Mouse (Mus musculus) forebrain, embryonic 14.5 days (tissue): ENCODE measurements around the gene Sh3bp5l. TPM values are rescaled to one million over a fixed set of nuclear protein-coding genes. Genes with fewer than 3 reads are reported as not detected.

Experiments used
- ATAC-seq: fragments of 200-750 bp; cut with Nextera tagmentation; 2 replicates; pipeline ENCODE4 v1.8.0; 2017; ENCODE audit warnings: mild to moderate bottlenecking, moderate library complexity
- DNase-seq: peaks from one replicate; pipeline ENCODE4 v3.0.0-alpha.2; 2015; ENCODE audit warnings: low spot score
- H3K27ac ChIP-seq: fragments of 300-500 bp; sonication (generic); 2 replicates; pipeline ENCODE4 v1.5.1; 2014; ENCODE audit warnings: low read depth, mild to moderate bottlenecking, control low read depth, low read length, moderate library complexity
- H3K27me3 ChIP-seq: fragments of 300-500 bp; sonication (generic); replicated peaks from 2 replicates; pipeline ENCODE4 v1.6.1; 2014; ENCODE audit warnings: low read length, control low read depth, mixed read lengths; ENCODE audit not compliant: control insufficient read depth, insufficient read depth
- H3K36me3 ChIP-seq: fragments of 300-500 bp; sonication (generic); 2 replicates; pipeline ENCODE4 v1.6.1; 2014; ENCODE audit warnings: low read length, control low read depth; ENCODE audit not compliant: control insufficient read depth, insufficient read depth
- H3K4me1 ChIP-seq: fragments of 300-500 bp; sonication (generic); 2 replicates; pipeline ENCODE4 v1.6.1; 2014; ENCODE audit warnings: antibody characterized with exemption, low read length, control low read depth; ENCODE audit not compliant: control insufficient read depth, insufficient read depth
- H3K4me2 ChIP-seq: fragments of 300-500 bp; sonication (generic); 2 replicates; pipeline ENCODE4 v1.6.1; 2014; ENCODE audit warnings: mild to moderate bottlenecking, control low read depth, low read length
- H3K4me3 ChIP-seq: fragments of 300-500 bp; sonication (generic); 2 replicates; pipeline ENCODE4 v1.5.1; 2014; ENCODE audit warnings: low read depth, low read length, control low read depth
- H3K9ac ChIP-seq: fragments of 300-500 bp; sonication (generic); 2 replicates; pipeline ENCODE4 v1.6.1; 2014; ENCODE audit warnings: mild to moderate bottlenecking, low read length, control low read depth, moderate library complexity
- H3K9me3 ChIP-seq: fragments of 300-500 bp; sonication (generic); replicated peaks from 2 replicates; pipeline ENCODE4 v1.6.1; 2016; ENCODE audit warnings: low read length, control low read depth, mixed read lengths; ENCODE audit not compliant: control insufficient read depth
- WGBS: fragments of 180-500 bp; shearing (Covaris S2); extraction: QIAGEN DNeasy Blood & Tissue Kit; methylation state at CpG from one replicate; pipeline ENCODE4 v1.1.7; 2014; 5-methylcytosine and 5-hydroxymethylcytosine counted together
- polyA plus RNA-seq: library from polyadenylated mRNA; unstranded; fragments of >200 nt; fragmentation: Nextera tagmentation; extraction: Ambion mirVana; gene quantifications from 2 replicates; pipeline ENCODE4 v1.2.1, GENCODE M21; 2014

The Sh3bp5l gene
- 29.5 and 43.3 TPM in 2 replicates for polyA plus RNA-seq

DNA sequence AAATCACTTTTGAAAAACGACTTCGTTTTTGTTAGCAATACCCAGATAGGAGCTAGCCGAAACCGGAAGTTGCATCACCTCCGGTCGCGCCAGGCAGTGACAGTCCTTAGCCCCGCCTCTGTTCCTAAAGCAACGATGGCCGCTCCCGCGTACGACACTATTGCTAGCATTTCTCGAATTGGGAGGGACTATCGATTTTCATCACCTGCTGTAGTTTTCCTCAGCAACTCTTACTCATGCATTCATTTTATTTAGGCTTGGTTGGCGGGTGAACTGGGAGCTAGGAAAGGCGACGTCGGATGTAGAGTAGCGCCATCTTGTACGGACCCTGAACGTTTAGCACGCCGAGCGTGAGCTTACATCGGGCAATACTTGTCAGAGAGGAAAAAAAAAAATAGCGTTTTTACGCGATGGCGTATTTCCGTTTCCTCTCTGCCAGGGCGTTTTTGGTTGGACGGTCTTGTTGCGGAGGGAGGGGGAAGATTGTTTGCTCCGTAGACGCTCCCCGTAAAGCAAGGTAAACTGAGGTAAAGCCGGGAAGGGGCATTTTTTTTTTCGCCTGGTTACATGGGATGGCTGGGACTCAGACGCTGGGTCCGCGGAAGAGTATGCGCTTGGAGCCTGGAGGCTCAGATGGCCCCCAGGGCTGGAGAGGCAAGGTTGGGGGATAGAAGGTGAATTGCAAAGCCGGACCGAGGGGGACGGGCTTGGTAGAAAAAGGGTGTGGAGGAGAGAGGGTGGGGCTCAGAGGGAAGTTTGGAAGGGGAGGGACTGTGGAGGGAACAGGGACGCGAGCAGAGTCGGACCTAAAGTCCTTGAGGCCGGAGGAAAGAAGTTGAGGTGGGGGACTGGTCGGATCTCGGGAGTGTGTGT lies at the start of gene Sh3bp5l, which contains the start of gene Zfp672:
Sh3bp5l (plus strand) TSS at position 449 of the 873 bp plus-strand sequence.
Zfp672 (minus strand) TSS at position 64 of the 873 bp plus-strand sequence.
- Histone ChIP-seq H3K4me2 (peak within 1 kb of the TSS; percentile 90), H3K27ac (peak within 1 kb of the TSS; percentile 60; the same call in 1 of the 2 replicates), H3K36me3 (peaks cover 32% of the 10 kb centered on the region), H3K9ac (peak within 1 kb of the TSS; percentile 77), H3K9me3 (no peaks in the 10 kb centered on the region), H3K4me3 (peak within 1 kb of the TSS; percentile 86), H3K27me3 (no peaks in the 10 kb centered on the region), H3K4me1 (peaks cover 23% of the 10 kb centered on the region)
- DNase-seq (peak; percentile 99), ATAC-seq (peak; percentile 97)
- under 1% methylated on average over 52 of the region's 52 CpGs for WGBS

DNA sequence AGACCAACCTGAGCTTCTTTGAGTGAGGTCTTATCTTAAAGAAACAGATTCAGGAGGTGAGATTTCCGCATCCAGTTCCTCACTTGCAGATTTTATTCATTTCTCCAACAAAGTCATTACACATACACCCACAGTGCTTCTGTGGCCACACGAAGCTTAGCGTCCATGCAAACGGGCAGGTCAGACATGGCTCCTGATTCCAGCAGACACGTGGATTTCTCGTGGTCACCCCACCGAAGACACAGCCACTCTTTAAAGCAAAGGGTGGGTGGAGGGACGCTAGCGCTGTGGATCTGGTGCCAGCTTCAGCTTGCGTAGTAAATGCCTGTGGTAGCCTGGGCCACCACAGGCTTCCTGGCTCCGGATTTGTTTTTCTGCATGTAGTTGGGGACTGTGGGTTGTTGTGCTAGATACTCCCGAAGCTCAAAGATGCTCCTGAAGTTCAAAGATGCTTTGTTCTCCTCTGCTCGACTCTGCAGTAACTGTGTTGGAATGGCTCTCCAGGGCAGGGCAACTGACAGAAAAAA lies 48.5 kb upstream of the Sh3bp5l start:
- no peaks in the 10 kb centered on the region for H3K4me1 ChIP-seq
- H3K9me3 ChIP-seq: no peaks in the 10 kb centered on the region
- H3K4me2 ChIP-seq: no peak overlapping the region
- 89% methylated on average over 13 of the region's 13 CpGs for WGBS
- H3K36me3 ChIP-seq: no peaks in the 10 kb centered on the region
- H3K9ac ChIP-seq: no peak overlapping the region
- H3K27me3 ChIP-seq: no peaks in the 10 kb centered on the region
- ATAC-seq (no peak), DNase-seq (no peak)
- H3K27ac ChIP-seq: no peak overlapping the region
- H3K4me3 ChIP-seq: no peak overlapping the region

DNA sequence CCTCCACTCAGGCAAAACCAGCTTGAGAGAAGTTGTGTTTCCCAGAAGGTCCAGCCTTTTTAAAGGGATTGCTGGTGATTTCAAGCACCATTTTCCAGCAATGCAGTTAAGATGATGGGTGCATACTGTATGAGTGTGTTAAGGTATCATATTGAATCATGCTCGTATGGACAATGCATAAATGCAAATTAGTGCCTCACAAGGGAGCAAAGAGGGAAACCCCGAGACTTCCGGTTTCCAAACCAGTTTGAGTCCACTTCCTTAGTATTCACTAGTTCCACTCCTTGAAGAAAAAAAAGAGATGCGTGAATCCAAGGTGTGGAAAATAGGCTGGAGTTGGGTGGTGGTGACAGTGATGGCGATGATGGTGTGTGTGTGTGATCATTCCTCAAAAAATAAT lies 48.0 kb upstream of the Sh3bp5l start:
- ATAC-seq (no peak), DNase-seq (no peak)
- H3K4me1 ChIP-seq: no peaks in the 10 kb centered on the region
- no peaks in the 10 kb centered on the region for H3K36me3 ChIP-seq
- no peak overlapping the region for H3K4me3 ChIP-seq
- no peak overlapping the region for H3K27ac ChIP-seq
- 91% methylated on average over 5 of the region's 5 CpGs for WGBS
- no peaks in the 10 kb centered on the region for H3K9me3 ChIP-seq
- H3K4me2 ChIP-seq: no peak overlapping the region
- H3K9ac ChIP-seq: no peak overlapping the region
- H3K27me3 ChIP-seq: no peaks in the 10 kb centered on the region

DNA sequence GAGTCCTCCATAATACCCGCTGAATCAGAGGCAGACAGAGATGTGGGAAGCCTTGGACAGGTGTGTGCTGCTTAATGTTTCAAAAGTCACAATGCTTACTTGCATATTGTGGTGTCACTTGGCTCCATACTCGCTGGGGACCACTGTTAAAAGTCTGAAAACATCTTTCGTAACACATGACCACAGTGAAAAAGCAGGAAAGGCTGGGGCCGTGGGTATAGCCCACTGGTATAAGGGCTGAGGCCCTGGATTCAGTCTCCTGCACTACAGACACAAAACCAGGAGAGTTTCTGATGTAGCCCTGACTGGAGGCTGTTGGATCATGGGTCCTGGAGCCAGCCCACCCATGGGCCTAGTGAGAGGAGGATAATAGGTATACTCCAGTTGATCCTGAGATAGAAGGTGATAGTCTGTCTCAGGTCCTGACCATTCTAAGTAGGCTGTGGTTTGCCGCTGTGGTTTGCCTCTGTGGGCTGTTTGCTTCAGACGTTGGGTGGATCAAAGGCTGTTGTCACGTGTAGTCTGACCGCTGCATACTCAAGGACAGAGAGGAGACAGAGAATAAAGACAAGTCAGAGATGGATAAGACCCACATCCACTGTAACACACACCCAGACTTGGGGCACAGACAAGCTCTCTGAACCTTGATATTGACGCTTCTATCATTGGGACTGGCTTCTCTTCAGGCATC lies 40.4 kb upstream of the Sh3bp5l start:
- H3K27me3 ChIP-seq: no peaks in the 10 kb centered on the region
- H3K9ac ChIP-seq: no peak overlapping the region
- no peak for DNase-seq
- H3K27ac ChIP-seq: no peak overlapping the region
- H3K9me3 ChIP-seq: no peaks in the 10 kb centered on the region
- no peak overlapping the region for H3K4me3 ChIP-seq
- 77% methylated on average over 9 of the region's 9 CpGs for WGBS
- no peaks in the 10 kb centered on the region for H3K36me3 ChIP-seq
- ATAC-seq: no peak
- H3K4me2 ChIP-seq: no peak overlapping the region
- no peaks in the 10 kb centered on the region for H3K4me1 ChIP-seq

DNA sequence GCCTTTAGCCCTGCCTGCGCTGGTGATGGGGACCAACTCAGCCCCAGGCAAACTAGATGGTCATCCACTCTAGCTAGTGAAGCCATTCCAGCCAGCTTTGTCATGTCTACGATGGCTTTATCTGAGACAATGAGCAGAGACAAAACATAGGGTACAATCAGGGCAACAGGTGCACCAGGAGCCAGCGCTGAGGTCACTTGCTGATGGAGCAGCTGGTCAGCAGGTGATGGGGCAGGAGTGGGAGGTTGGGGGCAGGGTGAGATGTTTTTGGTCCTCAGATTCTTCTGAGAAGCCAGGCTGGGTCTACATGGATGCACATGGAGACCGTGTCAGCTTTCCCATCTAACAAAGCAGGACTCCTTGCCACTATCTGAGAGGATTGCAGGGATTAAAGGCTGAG lies 39.7 kb upstream of the Sh3bp5l start:
- 83% methylated on average over 4 of the region's 4 CpGs for WGBS
- Histone ChIP-seq H3K36me3 (no peaks in the 10 kb centered on the region), H3K4me1 (no peaks in the 10 kb centered on the region), H3K27me3 (no peaks in the 10 kb centered on the region), H3K9ac (no peak overlapping the region), H3K27ac (no peak overlapping the region), H3K4me3 (no peak overlapping the region), H3K4me2 (no peak overlapping the region), H3K9me3 (no peaks in the 10 kb centered on the region)
- DNase-seq (no peak), ATAC-seq (no peak)

DNA sequence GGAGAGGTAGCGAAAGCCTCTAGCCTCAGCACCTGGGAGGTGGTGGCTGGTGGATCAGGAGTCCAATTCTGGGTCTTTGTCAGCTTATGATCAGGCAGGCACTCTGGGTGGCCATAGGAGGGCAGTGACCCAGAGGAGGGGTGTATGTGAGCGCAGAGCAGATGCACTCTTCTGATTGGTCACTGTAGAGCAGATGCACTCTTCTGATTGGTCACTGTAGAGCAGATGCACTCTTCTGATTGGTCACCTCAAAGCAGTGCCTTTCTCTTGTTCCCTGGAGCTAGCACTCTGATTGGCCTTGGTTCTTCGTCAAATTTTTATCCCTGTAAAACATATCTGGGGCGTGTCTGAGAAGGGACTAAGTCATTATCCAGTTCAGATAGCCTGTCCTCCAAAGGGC lies 37.7 kb upstream of the Sh3bp5l start:
- Histone ChIP-seq H3K4me1 (no peaks in the 10 kb centered on the region), H3K9ac (no peak overlapping the region), H3K27me3 (no peaks in the 10 kb centered on the region), H3K36me3 (no peaks in the 10 kb centered on the region), H3K27ac (no peak overlapping the region), H3K4me2 (no peak overlapping the region), H3K4me3 (no peak overlapping the region), H3K9me3 (no peaks in the 10 kb centered on the region)
- WGBS: 63% methylated on average over 4 of the region's 4 CpGs
- ATAC-seq (no peak), DNase-seq (no peak)

DNA sequence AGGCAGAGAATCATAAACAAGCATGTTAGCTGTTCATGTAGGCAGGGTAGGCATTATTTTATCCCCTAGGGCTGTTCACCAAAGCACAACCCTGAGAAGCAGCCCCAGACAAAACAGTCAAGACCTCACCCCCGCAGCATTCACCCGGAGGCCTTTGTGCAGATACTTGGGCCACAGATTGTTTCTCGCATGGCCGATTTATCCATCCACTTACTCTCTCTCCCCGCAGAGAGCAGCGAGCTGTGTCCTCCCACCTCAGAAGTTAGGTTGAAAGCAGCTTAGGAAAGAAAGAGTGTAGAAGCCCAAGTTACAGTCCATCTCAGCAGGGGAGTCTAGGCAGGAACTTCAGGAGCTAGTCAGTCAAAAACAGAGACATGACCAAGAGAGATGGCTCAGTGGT lies 33.1 kb upstream of the Sh3bp5l start:
- Histone ChIP-seq H3K4me2 (no peak overlapping the region), H3K36me3 (no peaks in the 10 kb centered on the region), H3K27me3 (no peaks in the 10 kb centered on the region), H3K4me1 (no peaks in the 10 kb centered on the region), H3K4me3 (no peak overlapping the region), H3K9me3 (no peaks in the 10 kb centered on the region), H3K27ac (no peak overlapping the region), H3K9ac (no peak overlapping the region)
- no peak for DNase-seq
- WGBS: 26% methylated on average over 6 of the region's 6 CpGs
- no peak for ATAC-seq

DNA sequence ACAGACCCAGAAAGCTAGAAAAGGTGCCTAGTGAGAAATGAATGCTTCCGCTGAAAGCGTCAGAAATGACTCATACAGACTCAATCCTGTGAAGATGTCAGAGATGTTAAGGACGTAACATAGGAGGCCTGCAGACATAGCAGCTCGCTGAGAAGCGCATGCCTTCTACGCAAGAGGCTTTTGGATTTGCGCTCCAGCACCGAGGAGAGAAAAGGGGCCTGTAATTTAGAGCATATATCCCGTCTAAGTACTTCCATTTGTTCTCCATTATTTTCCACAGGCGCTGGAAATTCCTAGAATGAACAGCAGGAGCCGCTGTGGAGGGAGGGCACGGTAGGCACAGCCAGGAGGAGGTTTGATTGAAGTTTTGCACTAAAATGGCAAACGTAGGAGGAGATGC lies 29.5 kb upstream of the Sh3bp5l start:
- peak overlapping the region; percentile 57 for H3K4me3 ChIP-seq
- H3K9me3 ChIP-seq: no peaks in the 10 kb centered on the region
- H3K27me3 ChIP-seq: no peaks in the 10 kb centered on the region
- DNase-seq (peak; percentile 81), ATAC-seq (peak; percentile 33)
- H3K36me3 ChIP-seq: no peaks in the 10 kb centered on the region
- WGBS: 13% methylated on average over 13 of the region's 13 CpGs
- 0 out of 2 replicates have a peak overlapping the region, but pooled peaks have one; percentile 58 for H3K27ac ChIP-seq
- H3K9ac ChIP-seq: peak overlapping the region; percentile 43
- H3K4me2 ChIP-seq: peak overlapping the region; percentile 62
- peaks cover 4% of the 10 kb centered on the region; the same call in 1 of the 2 replicates for H3K4me1 ChIP-seq
